28 mouse cellular contexts compared by ENCODE assay signal in genomic region chr1:126947860-126948259, GRCm38 (mm10).
DNase-seq lines count a peak whose midpoint lies in the region; ATAC-seq and TF ChIP-seq lines count a peak whose summit lies in the region.
"Had no signal": no experiment of that assay in that cellular context is flagged by ENCODE, and none has a peak within 500 bp of the region (broad histone marks: within the 10 kb centered on the region; RNA-seq: fewer than 3 reads in every experiment).

No protein-coding gene starts in this region.

- no peaks in the 10 kb centered on the region for H3K4me1 ChIP-seq in heart, adult 2 months (ENCODE audit: control insufficient read depth, insufficient read depth, low read length)
- H3K4me1 ChIP-seq in lung, embryonic 14.5 days (ENCODE audit: insufficient read depth): no peaks in the 10 kb centered on the region
- H3K4me1 ChIP-seq in midbrain, embryonic 11.5 days (ENCODE audit: control insufficient read depth, insufficient read depth, low read length): no peaks in the 10 kb centered on the region
- H3K4me1 ChIP-seq: embryonic facial prominence, embryonic 12.5 days; hindbrain, embryonic 12.5 days; intestine, embryonic 15.5 days; midbrain, embryonic 10.5 days; neural tube, embryonic 13.5 days had no signal

- peak; percentile 28 for TF ChIP-seq CTCF in heart, adult 2 months (IDR thresholded peaks at IDR 0.05)
- TF ChIP-seq CTCF in lung, embryonic 14.5 days (IDR thresholded peaks at IDR 0.05; ENCODE audit: low read depth): 0 out of 2 replicates have a peak, but pooled peaks have one; percentile 15
- TF ChIP-seq CTCF in Patski (IDR thresholded peaks at IDR 0.05): peak; percentile 46

- no peak for TF ChIP-seq POLR2A in heart, adult 2 months (IDR thresholded peaks at IDR 0.05; ENCODE audit: insufficient read depth, low read depth, low read length)

- no peaks in the 10 kb centered on the region for H3K9me3 ChIP-seq in lung, embryonic 14.5 days (ENCODE audit: low read depth, low read length)
- H3K9me3 ChIP-seq in midbrain, embryonic 11.5 days (ENCODE audit: control insufficient read depth, low read length): no peaks in the 10 kb centered on the region
- H3K9me3 ChIP-seq: embryonic facial prominence, embryonic 12.5 days; hindbrain, embryonic 12.5 days; intestine, embryonic 15.5 days; limb, embryonic 12.5 days; midbrain, embryonic 10.5 days; neural tube, embryonic 13.5 days had no signal

- no peak overlapping the region for H3K9ac ChIP-seq in heart, adult 2 months (ENCODE audit: low read depth, low read length)
- H3K9ac ChIP-seq in lung, embryonic 14.5 days: no peak overlapping the region
- H3K9ac ChIP-seq in midbrain, embryonic 11.5 days (ENCODE audit: low read length): no peak overlapping the region
- H3K9ac ChIP-seq: embryonic facial prominence, embryonic 12.5 days; hindbrain, embryonic 12.5 days; intestine, embryonic 15.5 days; limb, embryonic 12.5 days; neural tube, embryonic 13.5 days had no signal

- ATAC-seq in lung, embryonic 14.5 days (ENCODE audit: insufficient read depth): no peak
- no peak for ATAC-seq in Patski
- no peak for ATAC-seq in midbrain, embryonic 11.5 days (ENCODE audit: low FRiP score)
- ATAC-seq: forebrain, embryonic 14.5 days; hindbrain, postnatal 0 days; intestine, embryonic 15.5 days had no signal

- POLR2A ChIA-PET in Patski (lab: Charles Lee): no interaction called here

- TF ChIP-seq EP300 in heart, adult 2 months (IDR thresholded peaks at IDR 0.05; ENCODE audit: insufficient read depth, low read depth, low read length): no peak

- no peaks in the 10 kb centered on the region for H3K27me3 ChIP-seq in heart, adult 2 months (ENCODE audit: control insufficient read depth, insufficient read depth, low read length)
- H3K27me3 ChIP-seq in lung, embryonic 14.5 days (ENCODE audit: insufficient read depth, low read length): no peaks in the 10 kb centered on the region
- H3K27me3 ChIP-seq in Patski: no peaks in the 10 kb centered on the region
- H3K27me3 ChIP-seq in midbrain, embryonic 11.5 days (ENCODE audit: control insufficient read depth, insufficient read depth, low read length): no peaks in the 10 kb centered on the region
- H3K27me3 ChIP-seq: embryonic facial prominence, embryonic 12.5 days; hindbrain, embryonic 12.5 days; intestine, embryonic 15.5 days; limb, embryonic 12.5 days; neural tube, embryonic 13.5 days had no signal

- H3K79me2 ChIP-seq in heart, adult 2 months (replicated peaks; ENCODE audit: control insufficient read depth, insufficient read depth, low read length): no peaks in the 10 kb centered on the region

- H3K4me2 ChIP-seq in lung, embryonic 14.5 days: no peak overlapping the region
- H3K4me2 ChIP-seq in midbrain, embryonic 11.5 days: no peak overlapping the region
- H3K4me2 ChIP-seq: embryonic facial prominence, embryonic 12.5 days; hindbrain, embryonic 12.5 days; intestine, embryonic 15.5 days; limb, embryonic 12.5 days; neural tube, embryonic 13.5 days had no signal

- H3K27ac ChIP-seq in heart, adult 2 months: no peak overlapping the region
- H3K27ac ChIP-seq in lung, embryonic 14.5 days (ENCODE audit: low read depth): no peak overlapping the region
- H3K27ac ChIP-seq in midbrain, embryonic 11.5 days (ENCODE audit: low read depth, low read length): no peak overlapping the region
- H3K27ac ChIP-seq: embryonic facial prominence, embryonic 12.5 days; gastrocnemius, adult 2 months; hindbrain, embryonic 12.5 days; hindbrain, postnatal 0 days; intestine, embryonic 15.5 days; limb, embryonic 12.5 days; midbrain, embryonic 10.5 days; neural tube, embryonic 13.5 days had no signal

- intact Hi-C loops in heart, adult 2 months (cut with DNase I): no loop called here

- 91% methylated on average over 1 of the region's 1 CpGs for WGBS in heart, adult 2 months
- whole genome bisulfite sequencing in lung, embryonic 14.5 days: 89% methylated on average over 1 of the region's 1 CpGs
- 88% methylated on average over 1 of the region's 1 CpGs for WGBS in midbrain, embryonic 11.5 days

- H3K4me3 ChIP-seq in heart, adult 2 months: no peak overlapping the region
- H3K4me3 ChIP-seq in lung, embryonic 14.5 days (ENCODE audit: low read depth, low read length): no peak overlapping the region
- H3K4me3 ChIP-seq in midbrain, embryonic 11.5 days (ENCODE audit: low read depth, low read length): no peak overlapping the region
- H3K4me3 ChIP-seq: embryonic facial prominence, embryonic 12.5 days; gastrocnemius, adult 2 months; hindbrain, embryonic 12.5 days; intestine, embryonic 15.5 days; limb, embryonic 12.5 days; midbrain, embryonic 10.5 days; neural tube, embryonic 13.5 days had no signal

- in situ Hi-C loops in Patski (cut with MboI; ENCODE audit: low pct_unique_long_range_greater_than_20kb): loop anchor here (25.0 kb wide), 1 partner anchor 511 kb away; no protein-coding TSS in a partner anchor

- no peak for DNase-seq in heart, adult 2 months
- no peak for DNase-seq in heart, postnatal 4 days
- DNase-seq in lung, embryonic 14.5 days: no peak
- DNase-seq in lung, postnatal 25 days (ENCODE audit: low spot score): no peak
- DNase-seq in Patski (ENCODE audit: low read depth, low spot score): no peak
- DNase-seq in frontal cortex, postnatal 36 days (ENCODE audit: low spot score in 2 of 2): no peak
- no peak for DNase-seq in midbrain, embryonic 11.5 days (ENCODE audit: low spot score, missing footprints)
- DNase-seq: adrenal gland, postnatal 14 days; cerebellum, adult 11-12 months; cerebellum, adult 9-11 months; embryo, embryonic 11 days; gastrocnemius, adult 2 months; gastrocnemius, postnatal 36 days; heart, postnatal 14 days; kidney, adult 8-10 months; kidney, postnatal 10 days; lung, adult 2 months; lung, postnatal 14 days; right cerebral cortex, postnatal 4 days; thymus, postnatal 14 days had no signal

- H3K36me3 ChIP-seq in heart, adult 2 months (ENCODE audit: control insufficient read depth, insufficient read depth, low read length): no peaks in the 10 kb centered on the region
- no peaks in the 10 kb centered on the region for H3K36me3 ChIP-seq in lung, embryonic 14.5 days (ENCODE audit: insufficient read depth)
- no peaks in the 10 kb centered on the region for H3K36me3 ChIP-seq in midbrain, embryonic 11.5 days (ENCODE audit: control insufficient read depth, insufficient read depth, low read length)
- H3K36me3 ChIP-seq: embryonic facial prominence, embryonic 12.5 days; hindbrain, embryonic 12.5 days; intestine, embryonic 15.5 days; limb, embryonic 12.5 days; midbrain, embryonic 10.5 days; neural tube, embryonic 13.5 days had no signal

- CTCF ChIA-PET in Patski (lab: Charles Lee): interaction anchor here (4.8 kb wide), 1 partner anchor 12 kb away, joined by 17 read pairs; no protein-coding TSS in a partner anchor
